Mouse (Mus musculus) MEL-GATA-1-ER (cell line): ENCODE results near the gene Mapk3.

Experiments
- DNase-seq: peaks from one replicate; pipeline ENCODE4 v3.0.0-alpha.2; 2012; ENCODE audit warnings: low read depth; ENCODE audit errors: extremely low read depth

The Mapk3 gene

GRCm38 (mm10) chr7:126781661-126782370, 22.4 kb downstream of the Mapk3 start:
- DNase-seq, result no peak

- no peak for DNase-seq
Observed at GRCm38 (mm10) chr7:126782693-126783092, 23.3 kb downstream of the Mapk3 start.

- DNase-seq, result no peak
Observed at GRCm38 (mm10) chr7:126784469-126784868, 25.1 kb downstream of the Mapk3 start.

- no peak for DNase-seq
Observed at GRCm38 (mm10) chr7:126785056-126785455, 25.7 kb downstream of the Mapk3 start.

GRCm38 (mm10) chr7:126786142-126786541, 26.7 kb downstream of the Mapk3 start:
- no peak for DNase-seq

GRCm38 (mm10) chr7:126789141-126789540, 29.7 kb downstream of the Mapk3 start:
- DNase-seq, result no peak

GRCm38 (mm10) chr7:126791851-126792720, 32.7 kb downstream of the Mapk3 start, which contains the start of gene Ppp4c:
TSS of gene Ppp4c (minus strand) at chr7:126792496.
- peak; percentile 93 for DNase-seq

- no peak for DNase-seq
Observed at GRCm38 (mm10) chr7:126792721-126793443, 33.5 kb downstream of the Mapk3 start.

GRCm38 (mm10) chr7:126793456-126794270, 34.3 kb downstream of the Mapk3 start:
- DNase-seq, result no peak

- no peak for DNase-seq
Observed at GRCm38 (mm10) chr7:126794271-126794605, 34.8 kb downstream of the Mapk3 start.

- DNase-seq, result no peak
Observed at GRCm38 (mm10) chr7:126795387-126796317, 36.3 kb downstream of the Mapk3 start.

- DNase-seq, result no peak
Observed at GRCm38 (mm10) chr7:126796350-126796932, 37.0 kb downstream of the Mapk3 start.

GRCm38 (mm10) chr7:126797411-126798126, 38.2 kb downstream of the Mapk3 start, which contains the start of gene Fam57b:
TSS of gene Fam57b (plus strand) at chr7:126797668.
- DNase-seq, result no peak

GRCm38 (mm10) chr7:126798127-126799049, 39.0 kb downstream of the Mapk3 start:
- no peak for DNase-seq

GRCm38 (mm10) chr7:126799050-126799467, 39.7 kb downstream of the Mapk3 start:
- peak; percentile 90 for DNase-seq

GRCm38 (mm10) chr7:126799468-126800268, 40.3 kb downstream of the Mapk3 start:
- DNase-seq, result peak; percentile 80
